Mouse (Mus musculus): ENCODE measurements around the gene Zzz3. TPM values are rescaled to one million over a fixed set of nuclear protein-coding genes. Genes with fewer than 3 reads are reported as not detected.

Gene Zzz3
- polyA plus RNA-seq, 2 experiments = 7.8 to 17.0 TPM

DNA sequence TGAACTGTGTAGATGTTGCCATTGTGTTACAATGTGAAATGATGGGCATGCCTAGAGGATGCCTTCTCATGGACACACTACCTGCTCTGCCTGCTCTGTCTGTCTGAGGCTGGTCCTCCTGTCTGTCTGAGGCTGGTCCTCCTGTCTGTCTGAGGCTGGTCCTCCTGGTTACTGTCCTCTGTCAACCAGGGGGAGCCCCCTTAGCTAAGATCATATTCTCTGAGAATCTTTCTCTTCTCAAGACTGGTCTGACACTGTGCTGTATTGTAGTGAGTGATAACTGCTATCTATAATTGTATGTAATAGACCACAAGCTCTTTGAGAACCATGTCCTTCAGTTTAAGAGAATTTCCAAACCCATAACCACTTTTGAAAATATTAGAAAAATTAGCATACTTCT is 40.3 kb downstream of the Zzz3 start:
- Histone ChIP-seq H3K36me3 (replicated peaks; ENCODE audit: control insufficient read depth, insufficient read depth, low read depth) (no peaks in the 10 kb centered on the region; the same call in 1 of the 2 replicates), H3K4me2 (ENCODE audit: low read depth) (no peak overlapping the region), H3K27ac (no peak overlapping the region), H3K4me3 (ENCODE audit: insufficient read depth in 1 of 2, low read depth in 2 of 2, low read length in 2 of 2) (no peak overlapping the region), H3K4me1 (replicated peaks; ENCODE audit: control insufficient read depth in 2 of 2, insufficient read depth in 2 of 2, low read length in 1 of 2) (peaks cover 2 to 3% of the 10 kb centered on the region in 2 experiments; a peak in 2 of 4 replicates), H3K27me3 (ENCODE audit: control insufficient read depth, insufficient read depth, low read length) (no peaks in the 10 kb centered on the region), H3K9me3 (ENCODE audit: control insufficient read depth, low read length) (no peaks in the 10 kb centered on the region), H3K9ac (replicated peaks) (no peak overlapping the region)
- TF ChIP-seq CTCF (IDR thresholded peaks at IDR 0.05; ENCODE audit: low read depth) = no peak
- no peak for TF ChIP-seq EP300 (IDR thresholded peaks at IDR 0.05; ENCODE audit: low read depth)
- ATAC-seq (ENCODE audit: insufficient read depth) (no peak), DNase-seq (ENCODE audit: low read depth in 3 of 3, low spot score in 3 of 3) (no peak)

- H3K27ac ChIP-seq = no peak overlapping the region
- 75% methylated on average over 7 of the region's 7 CpGs for WGBS (ENCODE audit: insufficient replicate concordance)
Observed at GRCm38 (mm10) chr3:152438068-152438467, 42.8 kb downstream of the Zzz3 start.

GRCm38 (mm10) chr3:152442795-152443194 is 47.5 kb downstream of the Zzz3 start:
- Histone ChIP-seq H3K27me3 (ENCODE audit: control insufficient read depth, insufficient read depth, low read length) (no peaks in the 10 kb centered on the region), H3K36me3 (replicated peaks; ENCODE audit: control insufficient read depth, insufficient read depth, low read depth) (no peaks in the 10 kb centered on the region), H3K4me2 (ENCODE audit: low read depth) (no peak overlapping the region), H3K4me1 (replicated peaks; ENCODE audit: control insufficient read depth in 2 of 2, insufficient read depth in 2 of 2, low read length in 1 of 2) (peaks cover 0 to 5% of the 10 kb centered on the region in 2 experiments; a peak in 1 of 4 replicates), H3K9ac (replicated peaks) (no peak overlapping the region), H3K27ac (no peak overlapping the region), H3K4me3 (ENCODE audit: insufficient read depth in 1 of 2, low read depth in 2 of 2, low read length in 2 of 2) (no peak overlapping the region), H3K9me3 (ENCODE audit: control insufficient read depth, low read length) (no peaks in the 10 kb centered on the region)
- no peak for ATAC-seq (ENCODE audit: insufficient read depth)
- DNase-seq (ENCODE audit: low read depth in 3 of 3, low spot score in 3 of 3) = no peak
- 70% methylated on average over 4 of the region's 4 CpGs for WGBS (ENCODE audit: insufficient replicate concordance)
- TF ChIP-seq EP300 (IDR thresholded peaks at IDR 0.05; ENCODE audit: low read depth) (no peak), CTCF (IDR thresholded peaks at IDR 0.05; ENCODE audit: low read depth) (no peak)

More at GRCm38 (mm10) chr3:152438068-152438467, 42.8 kb downstream of the Zzz3 start:
- Histone ChIP-seq H3K4me2 (ENCODE audit: low read depth) (no peak overlapping the region), H3K9ac (replicated peaks) (no peak overlapping the region), H3K4me3 (ENCODE audit: insufficient read depth in 1 of 2, low read depth in 2 of 2, low read length in 2 of 2) (no peak overlapping the region), H3K9me3 (ENCODE audit: control insufficient read depth, low read length) (no peaks in the 10 kb centered on the region), H3K36me3 (replicated peaks; ENCODE audit: control insufficient read depth, insufficient read depth, low read depth) (no peaks in the 10 kb centered on the region), H3K4me1 (replicated peaks; ENCODE audit: control insufficient read depth in 2 of 2, insufficient read depth in 2 of 2, low read length in 1 of 2) (peaks cover 2 to 3% of the 10 kb centered on the region in 2 experiments; a peak in 2 of 4 replicates), H3K27me3 (ENCODE audit: control insufficient read depth, insufficient read depth, low read length) (no peaks in the 10 kb centered on the region)
- TF ChIP-seq EP300 (IDR thresholded peaks at IDR 0.05; ENCODE audit: low read depth) (no peak), CTCF (IDR thresholded peaks at IDR 0.05; ENCODE audit: low read depth) (no peak)
- DNase-seq (ENCODE audit: low read depth in 3 of 3, low spot score in 3 of 3) (no peak), ATAC-seq (ENCODE audit: insufficient read depth) (peak; percentile 62)

DNA sequence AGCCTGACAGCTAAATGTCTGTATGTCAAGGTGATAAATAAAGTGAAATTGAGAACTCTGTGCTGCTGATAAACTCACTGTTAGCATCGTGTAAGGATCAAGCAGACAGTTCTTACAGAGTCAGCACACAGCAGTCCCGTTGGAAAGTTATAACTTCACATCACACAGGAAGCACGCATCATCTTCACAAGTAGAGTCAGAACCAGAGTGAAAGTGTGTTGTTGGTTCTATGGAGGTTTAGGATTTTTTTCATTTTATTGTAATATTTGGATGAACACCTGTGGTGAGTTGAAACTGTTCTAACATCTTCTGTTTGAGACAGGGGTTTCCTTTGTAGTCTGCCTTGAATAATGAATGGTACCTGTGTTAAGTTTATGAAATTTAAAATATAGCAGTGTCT is 48.8 kb downstream of the Zzz3 start:
- Histone ChIP-seq H3K9ac (replicated peaks) (no peak overlapping the region), H3K27me3 (ENCODE audit: control insufficient read depth, insufficient read depth, low read length) (no peaks in the 10 kb centered on the region), H3K4me2 (ENCODE audit: low read depth) (no peak overlapping the region), H3K4me1 (replicated peaks; ENCODE audit: control insufficient read depth in 2 of 2, insufficient read depth in 2 of 2, low read length in 1 of 2) (peaks cover 0 to 5% of the 10 kb centered on the region in 2 experiments; a peak in 1 of 4 replicates), H3K27ac (no peak overlapping the region), H3K9me3 (ENCODE audit: control insufficient read depth, low read length) (no peaks in the 10 kb centered on the region), H3K4me3 (ENCODE audit: insufficient read depth in 1 of 2, low read depth in 2 of 2, low read length in 2 of 2) (no peak overlapping the region), H3K36me3 (replicated peaks; ENCODE audit: control insufficient read depth, insufficient read depth, low read depth) (peaks cover 2% of the 10 kb centered on the region)
- TF ChIP-seq EP300 (IDR thresholded peaks at IDR 0.05; ENCODE audit: low read depth) (no peak), CTCF (IDR thresholded peaks at IDR 0.05; ENCODE audit: low read depth) (no peak)
- DNase-seq (ENCODE audit: low read depth in 3 of 3, low spot score in 3 of 3) (no peak), ATAC-seq (ENCODE audit: insufficient read depth) (no peak)
- 65% methylated on average over 3 of the region's 3 CpGs for WGBS (ENCODE audit: insufficient replicate concordance)

- H3K36me3 ChIP-seq (replicated peaks; ENCODE audit: control insufficient read depth, insufficient read depth, low read depth) = peaks cover 12% of the 10 kb centered on the region
- DNase-seq (ENCODE audit: low read depth in 3 of 3, low spot score in 3 of 3) (no peak), ATAC-seq (ENCODE audit: insufficient read depth) (peak; percentile 53; the same call in 1 of the 2 replicates)
- H3K27ac ChIP-seq = no peak overlapping the region
- no peak overlapping the region for H3K4me3 ChIP-seq (ENCODE audit: insufficient read depth in 1 of 2, low read depth in 2 of 2, low read length in 2 of 2)
- TF ChIP-seq CTCF (IDR thresholded peaks at IDR 0.05; ENCODE audit: low read depth) (no peak), EP300 (IDR thresholded peaks at IDR 0.05; ENCODE audit: low read depth) (no peak)
- WGBS (ENCODE audit: insufficient replicate concordance) = 52% methylated on average over 1 of the region's 1 CpGs
- H3K9me3 ChIP-seq (ENCODE audit: control insufficient read depth, low read length) = no peaks in the 10 kb centered on the region
- no peak overlapping the region for H3K4me2 ChIP-seq (ENCODE audit: low read depth)
- H3K27me3 ChIP-seq (ENCODE audit: control insufficient read depth, insufficient read depth, low read length) = no peaks in the 10 kb centered on the region
- H3K4me1 ChIP-seq (replicated peaks; ENCODE audit: control insufficient read depth in 2 of 2, insufficient read depth in 2 of 2, low read length in 1 of 2) = peaks cover 0 to 5% of the 10 kb centered on the region in 2 experiments; a peak in 1 of 4 replicates
- H3K9ac ChIP-seq (replicated peaks) = no peak overlapping the region
Observed at GRCm38 (mm10) chr3:152446966-152447365, 51.7 kb downstream of the Zzz3 start.
